Mouse (Mus musculus): ENCODE data around the gene Vwa5b2. TPM values are rescaled to one million over a fixed set of nuclear protein-coding genes. Genes with fewer than 3 reads are reported as not detected.

Gene Vwa5b2
- total RNA-seq, 2 experiments from 2014 or later: 0.20 to 0.23 TPM

GRCm38 (mm10) chr16:20651076-20651946 is 62.0 kb downstream of the Vwa5b2 start, which contains the start of gene Psmd2:
Psmd2 (plus strand) TSS chr16:20651652.
- intact Hi-C loops (cut with DNase I): loop anchor here (2.0 to 10.0 kb wide), 2 partner anchors 41 to 113 kb away; partner anchors contain the start of genes Alg3, Eef1akmt4 and Gm49333
- peak; percentile 92 for DNase-seq (ENCODE audit: low spot score)

- intact Hi-C loops (cut with DNase I): loop anchor here (2.0 to 10.0 kb wide), 2 partner anchors 41 to 113 kb away; partner anchors contain the start of genes Alg3, Eef1akmt4 and Gm49333
- DNase-seq (ENCODE audit: low spot score): no peak
These were observed 62.7 kb downstream of the Vwa5b2 start for GRCm38 (mm10) chr16:20651947-20652310.

GRCm38 (mm10) chr16:20653315-20653714 is 64.0 kb downstream of the Vwa5b2 start:
- intact Hi-C loops (cut with DNase I): loop anchor here (10.0 kb wide), 1 partner anchor 111 kb away; no protein-coding TSS in a partner anchor
- DNase-seq (ENCODE audit: low spot score): no peak

Small RNA genes lying within 50 kb of the gene (microRNA-seq; reads per million reads assigned to microRNA genes)
- 1.1 reads per million for gene Mir1224

Other genes starting within 250 kb of the Vwa5b2 start
- 10 to 100 TPM; 30.6 to 34.8 TPM for gene Abcc5, start 163.1 kb upstream of the Vwa5b2 start, total RNA-seq (2021)
- 10 to 100 TPM; 52.4 to 59.1 TPM for gene Eif2b5, start 90.7 kb upstream of the Vwa5b2 start, total RNA-seq (2021)
- gene Dvl3, start 72.5 kb upstream of the Vwa5b2 start, total RNA-seq (2021): 10 to 100 TPM; 44.9 to 46.8 TPM
- 100 to 1,000 TPM; 201 to 215 TPM for gene Ap2m1, start 54.0 kb upstream of the Vwa5b2 start, total RNA-seq (2021)
- 10 to 100 TPM; 64.9 to 69.4 TPM for gene Abcf3, start 40.9 kb upstream of the Vwa5b2 start, total RNA-seq (2021)
- gene Eef1akmt4, start 22.1 kb downstream of the Vwa5b2 start, total RNA-seq (2021): 1 to 10 TPM; 5.6 to 6.4 TPM
- under 1 TPM in 1 of 2 experiments, not detected in 1; 0.16 TPM for gene Gm49333, start 22.1 kb downstream of the Vwa5b2 start, total RNA-seq (2021)
- gene Alg3, start 22.3 kb downstream of the Vwa5b2 start, total RNA-seq (2021): 10 to 100 TPM; 11.5 to 12.1 TPM
- gene Camk2n2, start 31.8 kb downstream of the Vwa5b2 start, total RNA-seq (2021): under 1 TPM; 0.65 to 0.73 TPM
- under 1 TPM; 0.56 to 0.57 TPM for gene Ece2, start 40.4 kb downstream of the Vwa5b2 start, total RNA-seq (2021)
- 100 to 1,000 TPM; 190 to 201 TPM for gene Psmd2, start 62.2 kb downstream of the Vwa5b2 start, total RNA-seq (2021)
- gene Eif4g1, start 78.8 kb downstream of the Vwa5b2 start, total RNA-seq (2021): 100 to 1,000 TPM; 388 to 397 TPM
- 10 to 100 TPM; 28.3 to 31.4 TPM for gene Fam131a, start 103.8 kb downstream of the Vwa5b2 start, total RNA-seq (2021)
- gene Polr2h, start 128.2 kb downstream of the Vwa5b2 start, total RNA-seq (2021): 10 to 100 TPM in 1 of 2 experiments, 1 to 10 TPM in 1; 9.0 to 10.5 TPM
- gene Clcn2, start 128.3 kb downstream of the Vwa5b2 start, total RNA-seq (2021): 1 to 10 TPM; 1.5 to 2.1 TPM
- gene Chrd, start 143.7 kb downstream of the Vwa5b2 start, total RNA-seq (2021): 1 to 10 TPM; 2.0 to 2.7 TPM
- under 1 TPM in 1 of 2 experiments, not detected in 1; 0.50 TPM for gene Thpo, start 145.0 kb downstream of the Vwa5b2 start, total RNA-seq (2021)